Mouse (Mus musculus): ENCODE measurements around the gene Slc25a18.
"Not testable (repeated sequence)": the region's sequence is repeated elsewhere in the genome, so short reads cannot be mapped to it uniquely, and the experiment has no call there.

Gene Slc25a18

GRCm38 (mm10) chr6:120798905-120799304, 25.5 kb downstream of the Slc25a18 start:
- no peak for DNase-seq

- no peak for DNase-seq
These were observed 26.2 kb downstream of the Slc25a18 start for GRCm38 (mm10) chr6:120799581-120800041.

- DNase-seq: no peak
These were observed 33.8 kb downstream of the Slc25a18 start for GRCm38 (mm10) chr6:120806999-120807737.

- DNase-seq: no peak
These were observed 34.3 kb downstream of the Slc25a18 start for GRCm38 (mm10) chr6:120807738-120808081.

- not testable (repeated sequence) for DNase-seq
These were observed 38.6 kb downstream of the Slc25a18 start for GRCm38 (mm10) chr6:120811999-120812398.

GRCm38 (mm10) chr6:120819294-120819693, 45.9 kb downstream of the Slc25a18 start:
- DNase-seq: no peak

- DNase-seq: no peak
These were observed 46.8 kb downstream of the Slc25a18 start for GRCm38 (mm10) chr6:120820144-120820543.

- DNase-seq: no peak
These were observed 47.6 kb downstream of the Slc25a18 start for GRCm38 (mm10) chr6:120820941-120821340.

- DNase-seq: no peak
These were observed 48.3 kb downstream of the Slc25a18 start for GRCm38 (mm10) chr6:120821715-120822114.

GRCm38 (mm10) chr6:120822307-120822928, 49.0 kb downstream of the Slc25a18 start, which contains the start of gene Atp6v1e1:
Gene Atp6v1e1, minus strand, starts transcription at chr6:120822793.
- DNase-seq: peak; percentile 92

GRCm38 (mm10) chr6:120822937-120823614, 49.7 kb downstream of the Slc25a18 start:
- DNase-seq: no peak

GRCm38 (mm10) chr6:120830056-120830455, 56.7 kb downstream of the Slc25a18 start:
- DNase-seq: no peak

GRCm38 (mm10) chr6:120830866-120831608, 57.7 kb downstream of the Slc25a18 start:
- no peak for DNase-seq

- DNase-seq: no peak
These were observed 58.7 kb downstream of the Slc25a18 start for GRCm38 (mm10) chr6:120832097-120832496.

GRCm38 (mm10) chr6:120834766-120835321, 61.5 kb downstream of the Slc25a18 start:
- DNase-seq: no peak

GRCm38 (mm10) chr6:120835474-120836374, 62.3 kb downstream of the Slc25a18 start, which contains the start of gene Bcl2l13:
Gene Bcl2l13, plus strand, starts transcription at chr6:120836212.
- peak; percentile 92 for DNase-seq

- DNase-seq: no peak
These were observed 63.2 kb downstream of the Slc25a18 start for GRCm38 (mm10) chr6:120836389-120837151.

- DNase-seq: no peak
These were observed 63.8 kb downstream of the Slc25a18 start for GRCm38 (mm10) chr6:120837152-120837530.

- no peak for DNase-seq
These were observed 66.9 kb downstream of the Slc25a18 start for GRCm38 (mm10) chr6:120840258-120840657.

GRCm38 (mm10) chr6:120841754-120842153, 68.4 kb downstream of the Slc25a18 start:
- no peak for DNase-seq
